15 mouse cellular contexts compared by ENCODE assay signal in the genomic region with DNA sequence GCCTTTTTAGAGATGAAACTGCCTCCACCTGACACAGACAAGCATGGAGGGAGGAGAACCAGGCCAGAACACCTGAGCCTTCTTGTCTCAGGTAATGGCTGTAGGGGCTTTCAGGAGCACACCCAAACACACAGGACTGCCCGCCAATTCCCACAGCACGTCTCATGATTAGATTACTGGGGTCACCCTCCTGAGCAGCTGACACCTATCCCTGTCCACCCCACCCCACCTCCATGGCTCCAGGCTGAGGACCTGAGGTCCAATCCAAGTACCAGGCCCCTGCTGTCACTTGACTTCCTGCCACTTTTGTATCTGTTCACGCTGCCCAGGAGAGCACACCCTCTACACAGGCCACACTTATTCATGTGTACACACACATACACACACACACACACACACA. TPM values are rescaled to one million over a fixed set of nuclear protein-coding genes. Genes with fewer than 3 reads are reported as not detected.
DNase-seq lines count a peak whose midpoint lies in the region; ATAC-seq lines count a peak whose summit lies in the region.
"Had no signal": no experiment of that assay in that cellular context is flagged by ENCODE, and none has a peak within 500 bp of the region (broad histone marks: within the 10 kb centered on the region; RNA-seq: fewer than 3 reads in every experiment).

No protein-coding gene starts in this region.

- no peak overlapping the region for H3K27ac ChIP-seq in heart, embryonic 11.5 days (ENCODE audit: low read depth, low read length)
- 0 out of 2 replicates have a peak overlapping the region, but pooled peaks have one; percentile 69 for H3K27ac ChIP-seq in embryonic facial prominence, embryonic 10.5 days (replicated peaks)
- peak overlapping the region; percentile 91 for H3K27ac ChIP-seq in liver, embryonic 13.5 days
- H3K27ac ChIP-seq: left cerebral cortex, adult 2 months; limb, embryonic 15.5 days had no signal

- ATAC-seq in heart, embryonic 11.5 days (replicated peaks; ENCODE audit: insufficient number of reproducible peaks, low FRiP score, low TSS enrichment) = no peak
- no peak for ATAC-seq in megakaryocyte, adult 5-6 weeks (ENCODE audit: poor library complexity, severe bottlenecking)
- ATAC-seq in liver, embryonic 13.5 days (ENCODE audit: low read depth) = no peak

- no peaks in the 10 kb centered on the region for H3K36me3 ChIP-seq in heart, embryonic 11.5 days (ENCODE audit: control insufficient read depth, insufficient read depth, low read length)
- H3K36me3 ChIP-seq in megakaryocyte, embryonic 14.5 days (replicated peaks; ENCODE audit: low read length) = peaks cover 20% of the 10 kb centered on the region
- no peaks in the 10 kb centered on the region for H3K36me3 ChIP-seq in embryonic facial prominence, embryonic 10.5 days (replicated peaks)
- H3K36me3 ChIP-seq in liver, embryonic 13.5 days = no peaks in the 10 kb centered on the region
- H3K36me3 ChIP-seq: limb, embryonic 15.5 days had no signal

- H3K4me3 ChIP-seq in heart, embryonic 11.5 days (ENCODE audit: low read depth, low read length) = no peak overlapping the region
- peak overlapping the region; percentile 69 for H3K4me3 ChIP-seq in megakaryocyte, embryonic 14.5 days (replicated peaks)
- no peak overlapping the region for H3K4me3 ChIP-seq in embryonic facial prominence, embryonic 10.5 days
- no peak overlapping the region for H3K4me3 ChIP-seq in liver, embryonic 13.5 days (replicated peaks)
- H3K4me3 ChIP-seq: left cerebral cortex, adult 2 months; limb, embryonic 15.5 days had no signal

- peaks cover 37% of the 10 kb centered on the region for H3K4me1 ChIP-seq in heart, embryonic 11.5 days (ENCODE audit: control insufficient read depth, insufficient read depth, low read length)
- H3K4me1 ChIP-seq in megakaryocyte, embryonic 14.5 days = peaks cover 75% of the 10 kb centered on the region
- H3K4me1 ChIP-seq in embryonic facial prominence, embryonic 10.5 days = peaks cover 54% of the 10 kb centered on the region
- H3K4me1 ChIP-seq in liver, embryonic 13.5 days (replicated peaks) = peaks cover 79% of the 10 kb centered on the region

- peak overlapping the region; percentile 4; the same call in 1 of the 2 replicates for H3K9ac ChIP-seq in heart, embryonic 11.5 days (ENCODE audit: low read depth, low read length)
- H3K9ac ChIP-seq in liver, embryonic 13.5 days = peak overlapping the region; percentile 89
- H3K9ac ChIP-seq: limb, embryonic 15.5 days had no signal

- no peaks in the 10 kb centered on the region for H3K27me3 ChIP-seq in heart, embryonic 11.5 days (ENCODE audit: control insufficient read depth, insufficient read depth, low read length)
- H3K27me3 ChIP-seq in megakaryocyte, embryonic 14.5 days (replicated peaks) = no peaks in the 10 kb centered on the region
- no peaks in the 10 kb centered on the region for H3K27me3 ChIP-seq in embryonic facial prominence, embryonic 10.5 days (replicated peaks; ENCODE audit: low read depth, poor library complexity, severe bottlenecking)
- no peaks in the 10 kb centered on the region for H3K27me3 ChIP-seq in liver, embryonic 13.5 days
- H3K27me3 ChIP-seq: limb, embryonic 15.5 days had no signal

- DNase-seq in heart, adult 18-20 months = no peak
- no peak for DNase-seq in embryonic facial prominence, embryonic 10.5 days (ENCODE audit: low spot score)
- DNase-seq in liver, embryonic 13.5 days = no peak
- DNase-seq in testis, postnatal 14 days (ENCODE audit: low spot score) = no peak
- DNase-seq in urinary bladder, postnatal 4 days (ENCODE audit: low spot score in 2 of 2) = no peak
- DNase-seq: cerebellum, adult 9-10 months; heart, postnatal 10 days; right cerebral cortex, adult 18-20 months; thymus, postnatal 36 days had no signal

- H3K4me2 ChIP-seq in heart, embryonic 11.5 days = no peak overlapping the region
- peak overlapping the region; percentile 91 for H3K4me2 ChIP-seq in liver, embryonic 13.5 days
- H3K4me2 ChIP-seq: limb, embryonic 15.5 days had no signal

- H3K9me3 ChIP-seq in heart, embryonic 11.5 days (replicated peaks; ENCODE audit: control insufficient read depth, low read length) = no peaks in the 10 kb centered on the region
- no peaks in the 10 kb centered on the region for H3K9me3 ChIP-seq in megakaryocyte, embryonic 14.5 days
- H3K9me3 ChIP-seq in embryonic facial prominence, embryonic 10.5 days = no peaks in the 10 kb centered on the region
- no peaks in the 10 kb centered on the region for H3K9me3 ChIP-seq in liver, embryonic 13.5 days (replicated peaks)
- H3K9me3 ChIP-seq: limb, embryonic 15.5 days had no signal

- 60% methylated on average over 3 of the region's 3 CpGs for WGBS in heart, embryonic 11.5 days (ENCODE audit: insufficient replicate concordance)
- 84% methylated on average over 3 of the region's 3 CpGs for WGBS in embryonic facial prominence, embryonic 10.5 days
- 49% methylated on average over 3 of the region's 3 CpGs for WGBS in liver, embryonic 13.5 days (ENCODE audit: insufficient replicate concordance)

RNA-seq across cellular contexts. Expression of gene Pla2g6, which starts 2.4 kb away (rescaled TPM):
- 11.6 and 12.9 TPM in 2 replicates for polyA plus RNA-seq in heart, embryonic 11.5 days (2014; fragmentation: Nextera tagmentation; extraction: Ambion mirVana)
- total RNA-seq in heart, adult 18-20 months (2021) = 10 to 100 TPM in 1 of 2 experiments, 1 to 10 TPM in 1; 9.4 to 11.3 TPM
- 26.0 and 37.7 TPM in 2 replicates for polyA plus RNA-seq in megakaryocyte, embryonic 14.5 days (2012; ENCODE audit: insufficient read depth, low replicate concordance)
- 1.3 and 2.7 TPM in 2 replicates for total RNA-seq in megakaryocyte, adult 5-6 weeks (2015)
- total RNA-seq in megakaryocyte, adult 5-6 weeks (2017) = 1.4 TPM in 2 replicates
- 18.4 and 20.4 TPM in 2 replicates for polyA plus RNA-seq in embryonic facial prominence, embryonic 10.5 days (2016; fragmentation: Nextera tagmentation; extraction: Ambion mirVana)
- polyA plus RNA-seq in liver, embryonic 13.5 days (2015; fragmentation: Nextera tagmentation; extraction: Ambion mirVana) = 11.4 and 14.9 TPM in 2 replicates

RNA-seq across cellular contexts. Expression of gene Maff, which starts 20.7 kb away (rescaled TPM):
- 3.0 and 3.3 TPM in 2 replicates for polyA plus RNA-seq in heart, embryonic 11.5 days (2014; fragmentation: Nextera tagmentation; extraction: Ambion mirVana)
- total RNA-seq in heart, adult 18-20 months (2021) = 10 to 100 TPM; 12.8 to 17.6 TPM
- polyA plus RNA-seq in megakaryocyte, embryonic 14.5 days (2012; ENCODE audit: insufficient read depth, low replicate concordance) = 3.8 and 6.4 TPM in 2 replicates
- total RNA-seq in megakaryocyte, adult 5-6 weeks (2015) = 1.7 and 5.4 TPM in 2 replicates
- 1.4 and 2.7 TPM in 2 replicates for total RNA-seq in megakaryocyte, adult 5-6 weeks (2017)
- 1.2 and 1.8 TPM in 2 replicates for polyA plus RNA-seq in embryonic facial prominence, embryonic 10.5 days (2016; fragmentation: Nextera tagmentation; extraction: Ambion mirVana)
- 0.95 and 1.1 TPM in 2 replicates for polyA plus RNA-seq in liver, embryonic 13.5 days (2015; fragmentation: Nextera tagmentation; extraction: Ambion mirVana)

RNA-seq across cellular contexts. Expression of gene Baiap2l2, which starts 40.4 kb away (rescaled TPM):
- polyA plus RNA-seq in heart, embryonic 11.5 days (2014; fragmentation: Nextera tagmentation; extraction: Ambion mirVana) = 11.1 and 14.0 TPM in 2 replicates
- total RNA-seq in heart, adult 18-20 months (2021) = under 1 TPM; 0.13 to 0.25 TPM
- polyA plus RNA-seq in megakaryocyte, embryonic 14.5 days (2012; ENCODE audit: insufficient read depth, low replicate concordance) = 1.9 TPM in 1 of 2 replicates, not detected in the other
- total RNA-seq in megakaryocyte, adult 5-6 weeks (2015) = not detected in 2 replicates
- total RNA-seq in megakaryocyte, adult 5-6 weeks (2017) = not detected in 2 replicates
- polyA plus RNA-seq in embryonic facial prominence, embryonic 10.5 days (2016; fragmentation: Nextera tagmentation; extraction: Ambion mirVana) = 2.5 and 6.0 TPM in 2 replicates
- polyA plus RNA-seq in liver, embryonic 13.5 days (2015; fragmentation: Nextera tagmentation; extraction: Ambion mirVana) = 1.8 and 2.3 TPM in 2 replicates
- total RNA-seq: neutrophil, adult 5-6 weeks had no signal
